Mouse (Mus musculus): ENCODE results near the gene Dok3. TPM values are rescaled to one million over a fixed set of nuclear protein-coding genes. Genes with fewer than 3 reads are reported as not detected.

The Dok3 gene
- polyA plus RNA-seq, 1 experiment from 2014 or later = 3.4 TPM

DNA sequence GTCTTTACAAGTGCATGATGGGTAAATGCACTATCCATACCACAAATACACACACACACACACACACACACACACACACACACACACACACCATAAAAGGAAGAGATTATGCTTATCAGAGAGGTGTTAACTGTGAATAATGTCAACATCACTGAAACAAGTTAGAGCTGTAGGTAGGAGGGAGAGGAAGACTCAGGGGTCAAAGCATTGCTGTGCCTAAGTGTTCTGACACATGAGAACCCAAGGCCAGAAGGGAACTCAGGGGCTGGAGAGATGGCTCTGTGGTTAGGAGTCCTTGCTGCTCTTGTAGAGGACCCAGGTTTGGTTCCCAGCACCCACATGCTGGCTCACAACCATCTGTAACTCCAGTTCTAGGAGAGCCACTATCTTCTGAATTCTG is 49.2 kb downstream of the Dok3 start:
- no peak for DNase-seq
- Histone ChIP-seq H3K27ac (replicated peaks; ENCODE audit: low read depth, low read length) (no peak overlapping the region), H3K4me2 (ENCODE audit: low read length) (no peak overlapping the region), H3K27me3 (ENCODE audit: control insufficient read depth, insufficient read depth, low read length) (no peaks in the 10 kb centered on the region), H3K4me1 (ENCODE audit: control insufficient read depth, insufficient read depth, low read length) (peaks cover 33% of the 10 kb centered on the region), H3K9ac (replicated peaks; ENCODE audit: low read length) (no peak overlapping the region), H3K36me3 (ENCODE audit: control insufficient read depth, insufficient read depth, low read length) (peaks cover 84% of the 10 kb centered on the region), H3K9me3 (ENCODE audit: control insufficient read depth, low read length) (no peaks in the 10 kb centered on the region), H3K4me3 (replicated peaks; ENCODE audit: low read depth, low read length) (no peak overlapping the region)
- no peak for ATAC-seq (ENCODE audit: low FRiP score, low TSS enrichment)

GRCm38 (mm10) chr13:55479008-55479407 is 50.1 kb downstream of the Dok3 start:
- WGBS = 90% methylated on average over 7 of the region's 7 CpGs
- H3K4me3 ChIP-seq (replicated peaks; ENCODE audit: low read depth, low read length) = no peak overlapping the region
- H3K9me3 ChIP-seq (ENCODE audit: control insufficient read depth, low read length) = no peaks in the 10 kb centered on the region
- H3K4me2 ChIP-seq (ENCODE audit: low read length) = no peak overlapping the region
- H3K27ac ChIP-seq (replicated peaks; ENCODE audit: low read depth, low read length) = no peak overlapping the region
- peaks cover 93% of the 10 kb centered on the region for H3K36me3 ChIP-seq (ENCODE audit: control insufficient read depth, insufficient read depth, low read length)
- no peak for DNase-seq
- peaks cover 33% of the 10 kb centered on the region for H3K4me1 ChIP-seq (ENCODE audit: control insufficient read depth, insufficient read depth, low read length)
- no peaks in the 10 kb centered on the region for H3K27me3 ChIP-seq (ENCODE audit: control insufficient read depth, insufficient read depth, low read length)
- no peak overlapping the region for H3K9ac ChIP-seq (replicated peaks; ENCODE audit: low read length)
- no peak for ATAC-seq (ENCODE audit: low FRiP score, low TSS enrichment)

GRCm38 (mm10) chr13:55478036-55478435 is 51.1 kb downstream of the Dok3 start:
- Histone ChIP-seq H3K27me3 (ENCODE audit: control insufficient read depth, insufficient read depth, low read length) (no peaks in the 10 kb centered on the region), H3K9me3 (ENCODE audit: control insufficient read depth, low read length) (no peaks in the 10 kb centered on the region), H3K4me1 (ENCODE audit: control insufficient read depth, insufficient read depth, low read length) (peaks cover 35% of the 10 kb centered on the region), H3K4me3 (replicated peaks; ENCODE audit: low read depth, low read length) (no peak overlapping the region), H3K36me3 (ENCODE audit: control insufficient read depth, insufficient read depth, low read length) (peaks cover 99% of the 10 kb centered on the region), H3K27ac (replicated peaks; ENCODE audit: low read depth, low read length) (no peak overlapping the region), H3K9ac (replicated peaks; ENCODE audit: low read length) (no peak overlapping the region), H3K4me2 (ENCODE audit: low read length) (no peak overlapping the region)
- DNase-seq = peak; percentile 69
- 44% methylated on average over 5 of the region's 5 CpGs for WGBS
- ATAC-seq (ENCODE audit: low FRiP score, low TSS enrichment) = no peak

DNA sequence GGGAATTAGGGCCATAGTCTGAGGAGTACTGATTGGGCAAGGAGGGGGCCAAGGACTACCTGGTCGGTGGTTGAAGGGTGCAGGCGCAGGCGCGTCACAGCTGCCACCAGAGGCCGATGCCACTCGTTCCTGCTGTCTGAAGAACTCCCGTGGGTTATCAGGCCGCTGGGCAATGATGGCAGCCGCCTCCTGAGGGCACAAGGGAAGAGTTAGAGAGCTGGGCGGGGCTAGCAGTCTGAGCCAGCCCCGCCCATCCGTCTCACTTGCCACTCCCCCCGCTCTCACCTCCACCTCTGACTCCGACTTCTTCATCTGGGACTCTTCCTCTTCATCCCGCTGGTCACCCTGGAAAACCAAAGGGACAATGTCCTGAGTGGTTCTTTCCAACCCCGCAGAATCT is 51.6 kb downstream of the Dok3 start:
- peaks cover 99% of the 10 kb centered on the region for H3K36me3 ChIP-seq (ENCODE audit: control insufficient read depth, insufficient read depth, low read length)
- peaks cover 35% of the 10 kb centered on the region for H3K4me1 ChIP-seq (ENCODE audit: control insufficient read depth, insufficient read depth, low read length)
- 78% methylated on average over 16 of the region's 16 CpGs for WGBS
- no peak overlapping the region for H3K4me2 ChIP-seq (ENCODE audit: low read length)
- H3K9me3 ChIP-seq (ENCODE audit: control insufficient read depth, low read length) = no peaks in the 10 kb centered on the region
- no peaks in the 10 kb centered on the region for H3K27me3 ChIP-seq (ENCODE audit: control insufficient read depth, insufficient read depth, low read length)
- ATAC-seq (ENCODE audit: low FRiP score, low TSS enrichment) (no peak), DNase-seq (no peak)
- H3K9ac ChIP-seq (replicated peaks; ENCODE audit: low read length) = no peak overlapping the region
- no peak overlapping the region for H3K27ac ChIP-seq (replicated peaks; ENCODE audit: low read depth, low read length)
- no peak overlapping the region for H3K4me3 ChIP-seq (replicated peaks; ENCODE audit: low read depth, low read length)

DNA sequence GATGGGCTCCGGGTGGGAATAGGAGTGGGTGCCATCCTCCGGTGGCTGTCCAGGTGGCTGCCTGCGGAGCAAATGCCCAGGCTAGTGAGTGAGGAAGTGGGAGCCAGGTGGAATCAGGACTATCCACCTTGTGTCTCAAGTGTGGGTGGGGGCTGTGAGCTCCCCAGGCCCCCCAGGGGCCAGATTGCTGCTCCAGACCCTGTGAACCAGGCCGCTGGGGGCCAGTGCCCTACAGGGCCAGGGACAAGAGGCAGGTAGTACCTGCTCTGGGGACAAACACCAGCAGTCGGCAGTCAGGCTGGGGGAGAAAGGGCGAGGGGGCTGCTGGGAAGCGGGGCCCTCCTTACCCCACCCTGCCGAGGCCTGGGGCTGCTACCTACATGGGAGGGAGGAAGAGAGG is 52.8 kb downstream of the Dok3 start:
- Histone ChIP-seq H3K4me1 (ENCODE audit: control insufficient read depth, insufficient read depth, low read length) (peaks cover 43% of the 10 kb centered on the region), H3K27ac (replicated peaks; ENCODE audit: low read depth, low read length) (0 out of 2 replicates have a peak overlapping the region, but pooled peaks have one; percentile 13), H3K4me2 (ENCODE audit: low read length) (no peak overlapping the region), H3K9me3 (ENCODE audit: control insufficient read depth, low read length) (no peaks in the 10 kb centered on the region), H3K9ac (replicated peaks; ENCODE audit: low read length) (no peak overlapping the region), H3K36me3 (ENCODE audit: control insufficient read depth, insufficient read depth, low read length) (peaks cover 86% of the 10 kb centered on the region), H3K4me3 (replicated peaks; ENCODE audit: low read depth, low read length) (no peak overlapping the region), H3K27me3 (ENCODE audit: control insufficient read depth, insufficient read depth, low read length) (no peaks in the 10 kb centered on the region)
- DNase-seq (no peak), ATAC-seq (ENCODE audit: low FRiP score, low TSS enrichment) (no peak)
- 93% methylated on average over 8 of the region's 8 CpGs for WGBS

GRCm38 (mm10) chr13:55475750-55476149 is 53.3 kb downstream of the Dok3 start:
- Histone ChIP-seq H3K4me1 (ENCODE audit: control insufficient read depth, insufficient read depth, low read length) (peaks cover 48% of the 10 kb centered on the region), H3K27ac (replicated peaks; ENCODE audit: low read depth, low read length) (no peak overlapping the region; the same call in 1 of the 2 replicates), H3K4me3 (replicated peaks; ENCODE audit: low read depth, low read length) (no peak overlapping the region), H3K9me3 (ENCODE audit: control insufficient read depth, low read length) (no peaks in the 10 kb centered on the region), H3K27me3 (ENCODE audit: control insufficient read depth, insufficient read depth, low read length) (no peaks in the 10 kb centered on the region), H3K4me2 (ENCODE audit: low read length) (no peak overlapping the region), H3K36me3 (ENCODE audit: control insufficient read depth, insufficient read depth, low read length) (peaks cover 81% of the 10 kb centered on the region), H3K9ac (replicated peaks; ENCODE audit: low read length) (no peak overlapping the region)
- no peak for DNase-seq
- no peak for ATAC-seq (ENCODE audit: low FRiP score, low TSS enrichment)
- WGBS = 86% methylated on average over 5 of the region's 5 CpGs

DNA sequence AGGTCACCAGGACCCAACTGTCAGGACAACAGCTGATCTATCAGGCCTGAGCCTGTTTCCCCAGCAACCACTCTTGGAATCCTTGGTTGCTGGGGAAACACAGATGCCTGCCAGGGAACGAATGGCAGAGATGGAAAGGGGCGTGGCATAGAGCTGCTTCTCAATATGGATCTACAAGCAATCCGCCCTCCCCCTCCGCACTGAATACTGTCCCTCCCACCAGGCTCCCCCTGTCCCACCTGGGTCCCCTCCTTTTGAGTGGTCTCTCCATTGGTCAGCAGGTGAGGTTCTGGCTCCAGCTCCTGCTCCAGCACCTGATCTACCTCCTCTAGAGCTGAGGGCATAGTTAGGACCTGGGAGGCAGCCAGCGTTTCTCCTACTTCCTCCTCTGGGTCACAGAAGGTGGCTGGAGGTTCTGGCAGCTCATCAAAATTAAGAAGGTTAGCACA is 54.5 kb downstream of the Dok3 start:
- Histone ChIP-seq H3K4me2 (ENCODE audit: low read length) (peak overlapping the region; percentile 98), H3K36me3 (ENCODE audit: control insufficient read depth, insufficient read depth, low read length) (peaks cover 70% of the 10 kb centered on the region), H3K4me1 (ENCODE audit: control insufficient read depth, insufficient read depth, low read length) (peaks cover 58% of the 10 kb centered on the region), H3K4me3 (replicated peaks; ENCODE audit: low read depth, low read length) (no peak overlapping the region), H3K9me3 (ENCODE audit: control insufficient read depth, low read length) (no peaks in the 10 kb centered on the region), H3K27ac (replicated peaks; ENCODE audit: low read depth, low read length) (peak overlapping the region; percentile 73), H3K27me3 (ENCODE audit: control insufficient read depth, insufficient read depth, low read length) (no peaks in the 10 kb centered on the region), H3K9ac (replicated peaks; ENCODE audit: low read length) (peak overlapping the region; percentile 3; the same call in 1 of the 2 replicates)
- DNase-seq (peak; percentile 88), ATAC-seq (ENCODE audit: low FRiP score, low TSS enrichment) (no peak)
- 2% methylated on average over 5 of the region's 5 CpGs for WGBS

GRCm38 (mm10) chr13:55473961-55474360 is 55.1 kb downstream of the Dok3 start:
- Histone ChIP-seq H3K4me2 (ENCODE audit: low read length) (peak overlapping the region; percentile 98), H3K4me3 (replicated peaks; ENCODE audit: low read depth, low read length) (no peak overlapping the region), H3K4me1 (ENCODE audit: control insufficient read depth, insufficient read depth, low read length) (peaks cover 64% of the 10 kb centered on the region), H3K27ac (replicated peaks; ENCODE audit: low read depth, low read length) (peak overlapping the region; percentile 73), H3K9ac (replicated peaks; ENCODE audit: low read length) (no peak overlapping the region; the same call in 1 of the 2 replicates), H3K9me3 (ENCODE audit: control insufficient read depth, low read length) (no peaks in the 10 kb centered on the region), H3K36me3 (ENCODE audit: control insufficient read depth, insufficient read depth, low read length) (peaks cover 63% of the 10 kb centered on the region), H3K27me3 (ENCODE audit: control insufficient read depth, insufficient read depth, low read length) (no peaks in the 10 kb centered on the region)
- 51% methylated on average over 11 of the region's 11 CpGs for WGBS
- ATAC-seq (ENCODE audit: low FRiP score, low TSS enrichment) = no peak
- no peak for DNase-seq
